Mouse (Mus musculus): ENCODE data around the gene Hoxa6.

The Hoxa6 gene

GRCm38 (mm10) chr6:52208072-52208867 is at the start of gene Hoxa6:
Hoxa6 (minus strand) TSS chr6:52208722.
- peak; percentile 65 to 69 for DNase-seq

- DNase-seq, result peak; percentile 70 to 92
Observed at GRCm38 (mm10) chr6:52256956-52257355, 48.4 kb upstream of the Hoxa6 start.

- no peak for DNase-seq
Observed at GRCm38 (mm10) chr6:52253511-52254500, 45.3 kb upstream of the Hoxa6 start.

GRCm38 (mm10) chr6:52252775-52253376 is 44.4 kb upstream of the Hoxa6 start:
- no peak for DNase-seq

GRCm38 (mm10) chr6:52252016-52252774 is 43.7 kb upstream of the Hoxa6 start:
- no peak for DNase-seq

GRCm38 (mm10) chr6:52251177-52251879 is 42.8 kb upstream of the Hoxa6 start:
- DNase-seq, result no peak

- DNase-seq, result no peak
Observed at GRCm38 (mm10) chr6:52249826-52250225, 41.3 kb upstream of the Hoxa6 start.

GRCm38 (mm10) chr6:52249415-52249738 is 40.9 kb upstream of the Hoxa6 start:
- DNase-seq, result no peak

- no peak for DNase-seq
Observed at GRCm38 (mm10) chr6:52248638-52249414, 40.3 kb upstream of the Hoxa6 start.

- DNase-seq, result no peak
Observed at GRCm38 (mm10) chr6:52247766-52248637, 39.5 kb upstream of the Hoxa6 start.

GRCm38 (mm10) chr6:52246916-52247315 is 38.4 kb upstream of the Hoxa6 start:
- no peak for DNase-seq

- DNase-seq, result no peak
Observed at GRCm38 (mm10) chr6:52246403-52246803, 37.9 kb upstream of the Hoxa6 start.

- DNase-seq, result no peak
Observed at GRCm38 (mm10) chr6:52245757-52246142, 37.2 kb upstream of the Hoxa6 start, which contains the start of gene Hoxa11. Hoxa11 (minus strand) TSS chr6:52245810.

- no peak for DNase-seq
Observed at GRCm38 (mm10) chr6:52245040-52245756, 36.7 kb upstream of the Hoxa6 start.

GRCm38 (mm10) chr6:52244471-52245039 is 36.0 kb upstream of the Hoxa6 start:
- no peak for DNase-seq

- DNase-seq, result no peak
Observed at GRCm38 (mm10) chr6:52243681-52244121, 35.2 kb upstream of the Hoxa6 start.

- no peak for DNase-seq
Observed at GRCm38 (mm10) chr6:52242801-52243332, 34.3 kb upstream of the Hoxa6 start.

- DNase-seq, result no peak
Observed at GRCm38 (mm10) chr6:52241001-52241621, 32.6 kb upstream of the Hoxa6 start.

All from kidney, adult 8-10 months (tissue).